Comparison of ENCODE assay signal across 9 mouse cellular contexts in genomic region chr15:77257437-77258229, GRCm38 (mm10). TPM values are rescaled to one million over a fixed set of nuclear protein-coding genes. Genes with fewer than 3 reads are reported as not detected.
A peak's percentile ranks its signal among the peaks of the same experiment; 100 is the strongest.
DNase-seq lines count a peak whose midpoint lies in the region; ATAC-seq and TF ChIP-seq lines count a peak whose summit lies in the region.
"Had no signal": no experiment of that assay in that cellular context is flagged by ENCODE, and none has a peak within 500 bp of the region (broad histone marks: within the 10 kb centered on the region; RNA-seq: fewer than 3 reads in every experiment).

No protein-coding gene starts in this region.

- H3K4me3 ChIP-seq in G1E (ENCODE audit: low read depth, low read length): no peak overlapping the region
- H3K4me3 ChIP-seq in embryonic facial prominence, embryonic 15.5 days (replicated peaks): no peak overlapping the region
- H3K4me3 ChIP-seq in heart, embryonic 12.5 days: no peak overlapping the region
- H3K4me3 ChIP-seq in kidney, embryonic 15.5 days (replicated peaks): no peak overlapping the region
- H3K4me3 ChIP-seq in liver, postnatal 0 days (ENCODE audit: low read depth, low read length): no peak overlapping the region

- no peak for TF ChIP-seq EP300 in liver, postnatal 0 days (IDR thresholded peaks at IDR 0.05; ENCODE audit: low read depth)

- H3K9me3 ChIP-seq in G1E (replicated peaks): no peaks in the 10 kb centered on the region
- no peaks in the 10 kb centered on the region for H3K9me3 ChIP-seq in embryonic facial prominence, embryonic 15.5 days (replicated peaks)
- no peaks in the 10 kb centered on the region for H3K9me3 ChIP-seq in heart, embryonic 12.5 days (replicated peaks)
- H3K9me3 ChIP-seq in kidney, embryonic 15.5 days (replicated peaks): no peaks in the 10 kb centered on the region
- H3K9me3 ChIP-seq in liver, postnatal 0 days (ENCODE audit: low read length): no peaks in the 10 kb centered on the region

- 9% methylated on average over 6 of the region's 6 CpGs for WGBS in embryonic facial prominence, embryonic 15.5 days
- WGBS in heart, embryonic 12.5 days: 18% methylated on average over 6 of the region's 6 CpGs
- WGBS in kidney, embryonic 15.5 days: 21% methylated on average over 6 of the region's 6 CpGs
- WGBS in liver, postnatal 0 days (ENCODE audit: insufficient replicate concordance): 41% methylated on average over 6 of the region's 6 CpGs

- H3K4me2 ChIP-seq in embryonic facial prominence, embryonic 15.5 days (replicated peaks): peak overlapping the region; percentile 28
- H3K4me2 ChIP-seq in heart, embryonic 12.5 days: peak overlapping the region; percentile 45
- no peak overlapping the region for H3K4me2 ChIP-seq in kidney, embryonic 15.5 days
- H3K4me2 ChIP-seq in liver, postnatal 0 days (ENCODE audit: low read depth, low read length): no peak overlapping the region

- H3K36me3 ChIP-seq in G1E (replicated peaks): no peaks in the 10 kb centered on the region
- no peaks in the 10 kb centered on the region for H3K36me3 ChIP-seq in embryonic facial prominence, embryonic 15.5 days
- H3K36me3 ChIP-seq in heart, embryonic 12.5 days: no peaks in the 10 kb centered on the region
- no peaks in the 10 kb centered on the region; the same call in 1 of the 2 replicates for H3K36me3 ChIP-seq in kidney, embryonic 15.5 days
- no peaks in the 10 kb centered on the region for H3K36me3 ChIP-seq in liver, postnatal 0 days (replicated peaks; ENCODE audit: insufficient read depth, low read length)

- no peaks in the 10 kb centered on the region for H3K4me1 ChIP-seq in G1E (ENCODE audit: insufficient read depth, low read depth, low read length)
- peaks cover 59% of the 10 kb centered on the region for H3K4me1 ChIP-seq in embryonic facial prominence, embryonic 15.5 days
- H3K4me1 ChIP-seq in heart, embryonic 12.5 days (replicated peaks): peaks cover 54% of the 10 kb centered on the region
- peaks cover 47% of the 10 kb centered on the region for H3K4me1 ChIP-seq in kidney, embryonic 15.5 days
- peaks cover 11% of the 10 kb centered on the region for H3K4me1 ChIP-seq in liver, postnatal 0 days (ENCODE audit: insufficient read depth)

- TF ChIP-seq CTCF in G1E (IDR thresholded peaks at IDR 0.05; ENCODE audit: low read depth, low read length): peak; percentile 39; the same call in 1 of the 2 replicates
- TF ChIP-seq CTCF in liver, postnatal 0 days (IDR thresholded peaks at IDR 0.05; ENCODE audit: low read depth): peak; percentile 61

- peak overlapping the region; percentile 89 for H3K27ac ChIP-seq in embryonic facial prominence, embryonic 15.5 days (replicated peaks)
- peak overlapping the region; percentile 58 for H3K27ac ChIP-seq in heart, embryonic 12.5 days (ENCODE audit: poor library complexity, severe bottlenecking)
- H3K27ac ChIP-seq in kidney, embryonic 15.5 days: peak overlapping the region; percentile 51
- no peak overlapping the region for H3K27ac ChIP-seq in liver, postnatal 0 days (ENCODE audit: low read depth)
- H3K27ac ChIP-seq: macrophage had no signal

- DNase-seq in G1E (ENCODE audit: low spot score): peak; percentile 26
- peak; percentile 59 to 75 for DNase-seq in adrenal gland, postnatal 36 days
- DNase-seq in liver, postnatal 0 days: peak; percentile 56
- DNase-seq in right cerebral cortex, adult 18-20 months: peak; percentile 82
- DNase-seq in yolk sac, embryonic 10.5 days (ENCODE audit: low spot score): no peak

- no peak for ATAC-seq in G1E (ENCODE audit: extremely low read depth, insufficient number of reproducible peaks, low FRiP score, poor library complexity, severe bottlenecking)
- peak; percentile 69 for ATAC-seq in embryonic facial prominence, embryonic 15.5 days (ENCODE audit: insufficient number of reproducible peaks, low FRiP score, low TSS enrichment, low read depth)
- ATAC-seq in heart, embryonic 12.5 days (ENCODE audit: insufficient number of reproducible peaks, low FRiP score): no peak; the same call in 1 of the 2 replicates
- no peak for ATAC-seq in kidney, embryonic 15.5 days (replicated peaks; ENCODE audit: low FRiP score)
- ATAC-seq in liver, postnatal 0 days: peak; percentile 33; the same call in 1 of the 2 replicates

- H3K9ac ChIP-seq in embryonic facial prominence, embryonic 15.5 days: no peak overlapping the region
- H3K9ac ChIP-seq in heart, embryonic 12.5 days: 0 out of 2 replicates have a peak overlapping the region, but pooled peaks have one; percentile 39
- H3K9ac ChIP-seq in kidney, embryonic 15.5 days: no peak overlapping the region
- H3K9ac ChIP-seq in liver, postnatal 0 days (replicated peaks): no peak overlapping the region

- H3K27me3 ChIP-seq in G1E (ENCODE audit: insufficient read depth, low read length): peaks cover 7% of the 10 kb centered on the region; the same call in 1 of the 2 replicates
- H3K27me3 ChIP-seq in embryonic facial prominence, embryonic 15.5 days: no peaks in the 10 kb centered on the region
- no peaks in the 10 kb centered on the region for H3K27me3 ChIP-seq in heart, embryonic 12.5 days (replicated peaks)
- no peaks in the 10 kb centered on the region for H3K27me3 ChIP-seq in kidney, embryonic 15.5 days
- no peaks in the 10 kb centered on the region for H3K27me3 ChIP-seq in liver, postnatal 0 days (ENCODE audit: insufficient read depth, low read length)

RNA-seq across cellular contexts. Expression of gene Rbfox2, which starts 49.2 kb away (rescaled TPM):
- total RNA-seq in G1E (2014; fragmentation: Nextera tagmentation) (3.8 and 6.5 TPM in 2 replicates), G1E (2017) (1.5 and 2.3 TPM in 2 replicates)
- 1.1 and 2.1 TPM in 2 replicates for polyA plus RNA-seq in G1E (2012)
- total RNA-seq in adrenal gland, postnatal 36 days (2021): 10 to 100 TPM; 54.4 to 64.7 TPM
- polyA plus RNA-seq in embryonic facial prominence, embryonic 15.5 days (2015; fragmentation: Nextera tagmentation; extraction: Ambion mirVana): 69.4 and 73.2 TPM in 2 replicates
- 87.6 and 97.4 TPM in 2 replicates for polyA plus RNA-seq in heart, embryonic 12.5 days (2016; fragmentation: Nextera tagmentation; extraction: Ambion mirVana)
- 41.6 and 47.7 TPM in 2 replicates for polyA plus RNA-seq in kidney, embryonic 15.5 days (2015; fragmentation: Nextera tagmentation; extraction: Ambion mirVana)
- 6.9 and 7.0 TPM in 2 replicates for polyA plus RNA-seq in liver, postnatal 0 days (2015; fragmentation: Nextera tagmentation; extraction: Ambion mirVana)

Comparison
In these comparisons a context has a peak if more than half of its experiments do, and no peak if none do; other contexts are left out.
1. ATAC-seq: peak in embryonic facial prominence, embryonic 15.5 days (single experiment) and liver, postnatal 0 days (single experiment); none in G1E (single experiment), heart, embryonic 12.5 days (single experiment) and kidney, embryonic 15.5 days (single experiment).
2. H3K4me2 ChIP-seq: peak in embryonic facial prominence, embryonic 15.5 days (single experiment) and heart, embryonic 12.5 days (single experiment); none in kidney, embryonic 15.5 days (single experiment) and liver, postnatal 0 days (single experiment).